Mouse (Mus musculus): Measurements from ENCODE around the gene Prm3.
"Not testable (repeated sequence)": the region's sequence is repeated elsewhere in the genome, so short reads cannot be mapped to it uniquely, and the experiment has no call there.

Gene Prm3

DNA sequence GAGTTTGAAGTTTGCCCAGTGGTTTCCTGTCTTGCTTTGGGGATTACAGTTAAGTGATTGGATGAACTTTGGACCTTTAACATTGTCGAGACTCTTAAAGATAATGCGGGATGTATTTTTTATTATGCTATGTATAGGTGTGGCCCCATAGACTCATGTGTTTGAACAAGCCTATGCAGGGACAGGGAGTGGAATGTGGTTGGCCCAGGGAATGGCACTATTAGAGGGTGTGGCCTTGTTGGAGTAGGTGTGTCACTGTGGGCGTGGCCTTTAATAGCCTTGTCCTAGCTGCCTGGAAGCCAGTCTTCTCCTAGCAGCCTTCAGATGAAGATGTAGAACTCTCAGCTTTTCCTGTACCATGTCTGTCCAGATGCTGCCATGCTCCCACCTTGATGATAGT, 11.7 kb upstream of the Prm3 start:
- DNase-seq (ENCODE audit: low read depth, low spot score) = not testable (repeated sequence)

DNA sequence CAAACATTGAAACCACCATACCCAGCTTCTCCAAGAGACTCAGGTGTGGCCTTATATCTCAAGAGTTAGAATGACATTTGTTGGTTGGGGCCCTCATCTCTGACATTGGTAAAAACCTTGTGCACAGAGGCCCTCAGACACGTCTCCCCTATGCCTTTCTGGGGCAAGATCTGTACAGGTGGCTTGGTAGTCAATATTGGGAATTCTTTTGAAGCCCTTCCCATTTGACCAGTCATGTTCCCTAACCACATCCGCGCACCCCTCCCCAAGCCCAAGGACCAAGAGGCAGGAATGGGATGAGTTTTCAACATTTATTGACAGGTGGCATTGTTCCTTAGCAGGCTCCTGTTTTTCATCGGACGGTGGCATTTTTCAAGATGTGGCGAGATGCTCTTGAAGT, 5.3 kb upstream of the Prm3 start, which contains the start of gene Prm2:
Gene Prm2, minus strand, starts transcription at position 101 of the 400 bp plus-strand sequence.
- no peak for DNase-seq (ENCODE audit: low read depth, low spot score)

DNA sequence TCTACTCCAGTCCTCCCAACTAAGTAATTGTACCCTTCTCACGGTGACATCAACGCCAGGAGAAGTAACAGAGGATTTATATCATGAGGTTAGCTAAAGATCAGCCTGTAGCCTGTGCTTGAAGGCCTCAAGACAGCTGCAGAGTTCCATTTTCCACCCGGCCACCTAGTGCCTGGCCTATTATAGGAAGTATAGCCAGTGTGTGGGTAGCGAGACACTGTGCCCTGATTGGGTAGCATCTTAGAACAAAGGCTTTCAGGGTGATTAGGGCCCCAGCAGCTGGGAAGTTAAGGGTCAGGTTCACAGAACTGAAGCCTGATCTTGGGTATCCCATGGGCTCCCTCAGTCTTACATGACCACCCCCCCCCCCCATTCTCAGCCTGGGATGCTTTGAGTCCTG, 1.8 kb downstream of the Prm3 start:
- DNase-seq (ENCODE audit: low read depth, low spot score) = no peak

DNA sequence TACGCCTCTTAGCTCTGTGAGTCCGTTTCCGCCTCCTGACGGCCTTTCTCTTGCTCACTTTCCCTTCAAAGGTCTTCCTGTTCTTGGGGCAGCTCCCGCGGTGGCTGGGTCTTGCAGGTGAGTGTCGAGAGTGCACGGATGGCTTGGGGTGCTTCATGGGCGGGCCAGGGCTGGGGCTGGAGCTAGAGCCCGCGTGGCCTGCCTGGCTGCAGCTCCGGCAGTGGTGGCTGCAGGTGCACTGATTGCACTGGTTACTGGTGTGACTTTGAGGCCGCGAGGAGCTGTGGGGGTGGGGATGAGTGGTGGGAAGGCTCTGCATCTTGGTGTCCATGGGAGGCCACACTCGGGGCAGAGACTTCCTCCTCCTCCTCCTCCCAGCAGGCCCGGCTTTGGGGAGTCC, 2.4 kb downstream of the Prm3 start, which contains the start of gene Tnp2:
Gene Tnp2, minus strand, starts transcription at position 390 of the 400 bp plus-strand sequence.
- no peak for DNase-seq (ENCODE audit: low read depth, low spot score)

DNA sequence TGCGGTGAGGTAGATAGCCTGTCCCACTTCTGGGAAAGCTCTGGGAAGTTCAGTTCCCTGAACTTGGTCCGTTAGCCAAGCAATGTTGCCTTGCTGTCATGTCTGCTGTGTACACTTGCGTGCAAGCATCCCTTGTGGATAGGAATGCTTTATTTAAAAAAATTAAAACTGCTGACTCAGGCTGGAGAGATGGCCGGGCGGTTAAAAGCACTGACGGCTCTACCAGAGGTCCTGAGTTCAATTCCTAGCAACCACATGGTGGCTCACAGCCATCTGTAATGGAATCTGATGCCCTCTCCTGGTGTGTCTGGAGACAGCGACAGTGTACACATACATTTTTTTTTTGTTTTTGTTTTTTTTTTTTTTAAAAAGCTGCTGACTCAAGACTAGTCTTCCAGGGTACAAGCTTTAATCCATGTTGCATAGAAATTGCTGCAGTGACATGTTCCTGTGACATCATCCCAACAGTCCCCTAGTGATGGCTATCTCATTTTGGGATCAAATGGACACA, 3.1 kb downstream of the Prm3 start:
- no peak for DNase-seq (ENCODE audit: low read depth, low spot score)

DNA sequence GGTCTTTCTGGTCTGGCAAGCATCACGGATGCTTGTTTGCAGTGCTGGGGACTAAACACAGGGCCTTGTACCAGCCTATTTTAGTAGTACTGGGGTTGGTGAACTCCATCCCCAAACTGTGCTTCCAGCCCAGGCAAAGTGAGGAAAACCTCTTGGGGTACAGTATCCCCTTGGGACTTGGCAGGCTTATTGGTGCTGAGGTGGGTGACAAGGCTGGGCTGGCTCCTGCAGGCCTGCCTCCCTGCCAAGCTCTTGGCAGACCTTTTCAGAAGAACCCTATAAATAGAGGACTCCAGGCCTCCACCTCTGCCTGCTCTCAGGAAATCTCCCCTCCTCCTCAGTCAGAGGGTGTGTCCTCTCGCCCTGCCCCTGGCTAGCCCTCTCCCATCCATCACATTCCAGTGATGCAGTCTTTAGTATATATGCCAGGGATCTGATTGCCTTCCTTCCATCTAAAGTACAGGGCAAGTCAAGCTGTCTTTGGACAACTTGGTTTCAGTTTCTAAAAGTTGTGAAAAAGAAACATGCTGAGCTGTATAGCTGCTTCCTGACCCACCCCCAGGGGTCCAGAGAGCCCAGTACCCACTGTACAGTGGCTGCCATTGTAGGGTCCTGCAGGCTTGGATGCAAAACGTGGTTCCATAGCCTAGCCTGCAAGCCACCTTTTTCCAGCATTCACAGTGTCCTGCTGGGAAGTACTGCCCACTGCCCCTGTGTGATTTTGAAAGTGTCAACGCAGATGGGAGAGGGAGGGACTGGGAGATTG, 3.7 kb downstream of the Prm3 start:
- no peak for DNase-seq (ENCODE audit: low read depth, low spot score)

DNA sequence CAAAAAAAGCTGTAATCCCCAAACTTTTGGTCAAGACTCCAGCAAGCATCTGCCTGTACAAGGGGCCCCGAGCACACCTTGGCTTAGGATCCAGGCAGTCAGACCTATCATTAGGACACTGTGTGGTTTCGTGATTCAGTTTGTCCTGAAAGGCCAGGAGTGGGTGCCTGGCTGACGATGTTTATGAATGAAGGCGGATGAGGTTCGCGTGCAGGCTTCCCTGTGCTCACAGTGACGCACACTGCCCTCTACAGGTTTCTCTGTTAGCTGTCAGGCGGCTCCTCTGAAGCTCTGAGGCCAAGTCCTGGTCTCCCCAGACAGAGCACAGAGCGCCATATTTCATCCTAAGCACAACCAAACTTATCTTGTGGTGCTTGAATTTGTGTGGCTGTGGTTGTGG, 4.4 kb downstream of the Prm3 start:
- peak; percentile 76 for DNase-seq (ENCODE audit: low read depth, low spot score)

DNA sequence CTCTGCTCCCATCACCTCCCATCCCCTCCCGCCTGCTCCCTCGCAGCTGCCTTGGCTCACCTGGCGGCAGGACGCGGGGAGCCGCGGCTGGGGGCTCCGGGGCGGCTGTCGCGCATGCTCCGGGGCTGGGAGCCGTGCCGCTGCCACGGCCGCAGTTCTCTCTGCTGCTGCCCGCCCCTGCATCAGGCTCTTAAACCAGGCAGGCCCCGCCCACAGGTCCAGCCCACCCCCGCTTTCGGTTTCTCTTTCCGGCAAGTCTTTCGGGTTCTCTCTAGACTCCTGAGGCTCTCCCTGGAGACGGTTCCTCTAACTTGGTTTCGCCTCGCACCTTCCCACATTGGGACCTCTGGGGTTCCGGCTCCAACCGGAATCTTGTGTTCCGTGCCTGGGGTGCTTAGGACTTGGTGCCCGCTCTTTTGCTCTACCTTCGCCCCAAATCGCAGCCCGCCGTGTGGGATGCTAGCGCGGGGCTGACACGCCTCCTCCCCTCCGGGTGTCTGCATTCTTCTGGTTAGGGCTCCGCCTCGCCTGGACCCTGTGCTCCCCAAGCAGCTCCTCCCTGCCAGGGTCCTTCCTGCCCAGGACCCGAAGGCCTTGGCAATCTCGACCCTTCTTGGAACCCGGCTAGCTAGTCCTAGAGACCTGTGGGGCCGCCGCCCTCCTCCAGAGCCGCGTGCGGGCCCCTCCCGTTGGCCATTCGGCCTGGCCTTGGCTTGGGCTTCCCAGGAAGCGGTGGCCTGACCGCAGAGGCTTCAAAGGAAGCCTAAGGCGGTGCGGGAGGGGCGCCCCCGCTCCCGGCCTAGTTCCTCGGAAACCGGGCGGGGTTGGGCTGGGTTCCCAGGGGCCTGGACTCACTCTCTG, 5.1 kb downstream of the Prm3 start, which contains the start of gene Socs1:
Gene Socs1, minus strand, starts transcription at position 166 of the 861 bp plus-strand sequence.
- DNase-seq (ENCODE audit: low read depth, low spot score) = peak; percentile 63

DNA sequence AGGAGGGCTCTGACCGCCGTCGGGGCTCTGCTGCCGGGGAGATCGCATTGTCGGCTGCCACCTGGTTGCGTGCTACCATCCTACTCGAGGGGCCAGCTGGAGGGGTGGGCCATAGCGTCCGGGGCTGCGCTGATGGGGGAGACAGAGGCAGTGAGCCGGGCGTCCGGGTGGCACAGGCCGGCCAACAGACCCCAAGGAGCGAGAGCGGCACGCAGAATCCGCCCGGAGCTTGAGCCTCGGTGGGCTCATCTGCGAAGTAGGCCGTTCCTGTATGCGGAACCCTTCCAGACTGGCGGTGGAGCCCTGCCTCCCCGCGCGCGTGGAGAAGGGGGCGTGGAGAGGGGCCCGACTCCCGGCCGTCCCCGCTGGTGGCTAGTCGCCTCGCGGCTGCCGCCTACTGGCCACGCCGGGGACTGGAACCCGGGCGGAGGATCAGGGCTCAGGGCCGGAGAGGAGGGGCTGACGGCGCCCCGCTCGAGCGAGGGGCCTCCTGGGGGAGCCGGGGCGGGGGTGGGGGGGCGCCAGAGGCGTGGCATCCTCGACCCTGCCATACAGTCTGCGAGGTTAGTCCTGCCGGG, 5.8 kb downstream of the Prm3 start:
- DNase-seq (ENCODE audit: low read depth, low spot score) = peak; percentile 86

DNA sequence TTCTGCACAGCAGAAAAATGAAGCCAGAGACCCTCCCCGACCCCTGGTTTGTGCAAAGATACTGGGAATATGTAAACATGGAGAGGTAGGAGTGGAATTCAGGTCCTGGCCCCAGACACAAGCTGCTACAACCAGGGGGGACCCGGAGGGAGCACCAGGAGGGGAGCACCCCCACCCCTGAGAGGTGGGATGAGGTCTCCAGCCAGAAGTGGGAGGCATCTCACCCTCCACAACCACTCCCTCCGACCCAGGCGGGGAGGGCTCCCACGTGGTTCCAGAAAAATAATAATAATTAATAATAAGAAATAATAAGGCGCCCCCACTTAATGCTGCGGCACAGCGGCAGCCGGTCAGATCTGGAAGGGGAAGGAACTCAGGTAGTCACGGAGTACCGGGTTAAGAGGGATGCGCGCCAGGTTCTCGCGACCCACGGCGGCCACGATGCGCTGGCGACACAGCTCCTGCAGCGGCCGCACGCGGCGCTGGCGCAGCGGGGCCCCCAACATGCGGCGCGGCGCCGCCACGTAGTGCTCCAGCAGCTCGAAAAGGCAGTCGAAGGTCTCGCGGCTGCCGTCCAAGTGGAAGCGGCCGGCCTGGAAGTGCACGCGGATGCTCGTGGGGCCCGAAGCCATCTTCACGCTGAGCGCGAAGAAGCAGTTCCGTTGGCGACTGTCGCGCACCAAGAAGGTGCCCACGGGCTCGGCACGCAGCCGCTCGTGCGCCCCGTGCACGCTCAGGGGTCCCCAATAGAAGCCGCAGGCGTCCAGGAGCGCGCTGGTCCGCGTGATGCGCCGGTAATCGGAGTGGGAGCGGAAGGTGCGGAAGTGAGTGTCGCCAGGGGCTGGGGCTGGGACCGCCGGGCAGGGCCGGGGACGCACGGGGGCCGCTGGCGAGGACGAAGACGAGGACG, 6.6 kb downstream of the Prm3 start:
- peak; percentile 27 for DNase-seq (ENCODE audit: low read depth, low spot score)

DNA sequence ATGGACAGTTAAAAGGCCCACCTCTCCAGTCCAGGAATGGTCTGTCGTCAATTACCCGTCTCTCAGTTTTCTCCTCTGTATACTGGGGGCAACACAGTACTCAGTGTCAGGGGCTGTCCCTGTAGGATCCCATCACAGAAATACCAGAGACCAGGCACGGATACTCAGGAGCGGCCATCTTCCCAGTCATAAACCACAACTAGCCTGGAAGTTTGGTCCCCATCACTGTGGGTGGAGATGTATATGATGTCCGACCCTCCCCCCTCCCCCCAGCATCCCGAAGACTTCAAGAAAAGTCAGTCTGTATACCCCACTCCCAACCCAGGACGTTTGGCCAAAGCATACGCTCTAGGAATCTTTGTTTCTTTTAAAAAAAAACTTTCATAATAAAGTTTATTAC, 7.3 kb downstream of the Prm3 start:
- no peak for DNase-seq (ENCODE audit: low read depth, low spot score)

DNA sequence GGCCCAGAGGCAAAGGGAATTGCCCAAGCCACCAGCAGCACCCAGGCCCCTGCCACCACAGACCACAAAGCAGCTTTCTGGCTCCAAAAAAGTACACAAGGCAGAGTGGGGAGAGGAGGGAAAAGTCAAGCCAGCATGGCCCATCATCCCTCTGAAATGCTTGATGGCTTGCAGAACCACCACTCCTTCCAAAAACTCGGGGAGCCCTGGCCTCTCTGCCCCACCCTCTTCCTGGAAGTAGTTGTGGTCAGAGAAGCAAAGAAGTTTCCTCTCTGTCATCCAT, 7.6 kb downstream of the Prm3 start:
- DNase-seq (ENCODE audit: low read depth, low spot score) = no peak

DNA sequence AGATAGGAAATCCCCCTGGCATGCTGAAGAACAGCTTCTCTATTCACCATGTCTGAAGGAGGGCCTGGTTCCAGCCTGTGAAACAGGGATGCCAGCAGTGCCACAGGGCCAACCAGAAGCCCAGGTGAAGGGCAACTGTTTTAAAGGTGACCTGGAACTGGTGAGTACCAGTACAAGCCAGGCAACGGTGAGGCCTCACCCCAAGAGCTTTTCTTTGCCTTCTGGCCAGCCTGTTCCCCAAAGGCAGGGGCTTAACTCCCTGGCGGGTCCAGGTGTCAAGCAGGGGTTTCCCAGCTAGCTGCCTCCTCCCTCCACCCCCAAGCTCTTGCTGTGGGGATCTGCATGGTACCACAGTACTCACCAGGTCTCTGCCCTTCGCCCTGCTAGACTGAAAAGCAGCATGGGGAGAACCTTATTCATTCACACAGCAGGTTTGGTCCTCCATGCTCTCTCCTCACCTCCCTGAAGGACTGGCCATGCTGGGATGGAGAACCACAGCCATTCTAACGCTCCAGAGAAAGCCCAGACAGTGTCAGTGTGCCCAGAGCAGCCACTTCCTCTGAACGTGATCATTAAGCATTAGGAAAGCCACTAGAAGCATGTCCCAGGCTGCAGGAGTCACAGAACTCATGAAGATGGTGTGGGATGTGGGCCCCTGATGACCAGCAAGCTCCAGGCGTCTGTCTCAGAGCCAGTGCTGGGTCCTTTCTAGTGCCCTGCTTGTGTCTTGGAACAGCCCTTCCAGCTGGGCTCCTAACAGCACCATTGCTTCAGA, 8.2 kb downstream of the Prm3 start:
- DNase-seq (ENCODE audit: low read depth, low spot score) = no peak

DNA sequence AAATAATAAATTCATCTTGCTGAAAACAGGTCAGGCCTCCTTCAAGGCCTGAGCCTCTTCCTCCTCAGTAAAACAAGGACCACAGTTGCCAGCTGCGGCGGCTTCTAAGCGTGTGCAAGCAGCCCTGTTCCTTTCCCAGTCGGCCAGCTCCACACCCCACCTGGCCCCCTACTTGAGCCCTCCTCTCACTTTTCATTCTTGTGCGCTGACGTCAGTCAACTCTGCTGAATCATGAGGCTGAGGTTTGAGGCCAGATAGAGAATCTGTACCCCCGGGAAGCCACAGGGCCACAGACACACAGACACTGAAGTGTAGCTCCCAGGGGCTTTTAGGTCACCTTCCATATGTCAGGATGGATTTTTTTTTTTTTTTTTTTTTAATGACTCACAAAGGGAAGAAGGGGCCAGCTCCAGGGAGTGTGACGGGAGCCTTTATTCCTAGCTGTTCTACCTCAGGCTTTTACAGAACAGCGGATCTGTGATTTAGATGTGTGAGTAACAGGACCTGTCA, 8.8 kb downstream of the Prm3 start:
- DNase-seq (ENCODE audit: low read depth, low spot score) = no peak

DNA sequence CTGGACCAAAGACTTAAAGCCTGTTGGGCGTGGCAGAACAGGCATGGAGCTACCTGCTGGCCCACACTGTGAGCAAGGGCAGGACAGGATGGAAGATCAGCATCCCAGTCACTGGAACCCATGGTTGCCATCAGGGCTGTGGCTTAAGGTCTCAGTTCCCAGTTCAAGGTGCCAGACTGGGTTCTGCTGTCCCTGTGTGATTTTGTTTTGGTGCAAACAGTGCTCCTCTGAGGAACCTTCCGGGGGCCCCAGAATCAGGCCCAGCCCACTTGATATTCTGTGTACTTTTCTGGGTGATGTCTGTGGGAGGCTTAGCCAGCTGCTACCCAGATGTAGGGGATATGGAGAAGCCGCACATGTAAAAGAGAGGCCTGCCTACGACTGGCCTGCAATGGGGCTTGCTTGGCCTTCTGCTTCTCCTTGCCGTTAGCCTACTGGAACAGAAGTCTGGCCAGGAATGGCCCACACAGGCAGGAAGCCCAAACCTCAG, 10.0 kb downstream of the Prm3 start:
- DNase-seq (ENCODE audit: low read depth, low spot score) = no peak

DNA sequence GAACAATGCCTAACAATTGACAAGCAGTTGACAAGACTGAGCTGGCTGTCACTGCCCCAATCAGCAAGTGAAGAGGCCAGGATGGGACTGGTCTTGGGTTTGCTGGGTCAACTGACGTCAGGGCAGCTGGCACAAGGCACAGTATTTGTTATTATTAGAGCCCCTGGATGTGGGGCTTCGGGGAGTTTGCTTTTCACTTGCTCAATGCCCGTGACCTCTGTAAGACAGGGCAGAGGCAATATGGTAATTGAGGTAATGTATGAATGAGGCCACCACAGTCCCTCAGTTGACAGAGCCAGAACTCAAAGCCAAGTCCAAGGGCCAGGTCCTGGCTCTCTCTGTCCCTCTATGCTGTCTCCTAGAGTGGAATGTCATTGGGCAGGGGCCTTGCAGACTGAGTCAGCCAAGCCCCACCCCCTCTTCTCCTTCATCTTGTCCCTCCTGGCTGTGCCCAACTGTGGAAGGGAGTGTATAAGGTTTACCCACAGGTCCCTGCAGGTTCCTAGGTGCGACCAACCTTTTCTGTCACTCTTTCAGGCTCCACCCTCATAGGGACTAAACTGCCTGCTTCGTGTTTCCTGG, 13.0 kb downstream of the Prm3 start:
- no peak for DNase-seq (ENCODE audit: low read depth, low spot score)

DNA sequence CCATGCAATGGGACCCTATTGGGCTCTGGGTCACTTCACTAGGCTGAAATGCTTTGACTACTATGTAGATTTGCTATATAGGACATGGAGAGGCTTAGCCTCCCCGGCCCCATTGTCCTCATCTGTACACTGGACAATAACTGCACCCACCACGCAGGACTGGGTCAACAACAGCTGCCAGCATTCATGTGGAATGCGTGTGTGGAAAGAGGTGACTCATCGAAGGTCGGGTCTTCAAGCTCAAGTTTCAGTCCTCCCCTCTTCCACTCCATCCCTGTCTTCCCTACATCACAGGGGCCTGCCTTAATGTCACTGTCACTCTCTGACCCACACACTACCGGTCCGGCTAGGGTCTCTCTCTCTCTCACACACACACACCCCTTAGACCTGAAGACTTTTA, 14.4 kb downstream of the Prm3 start:
- DNase-seq (ENCODE audit: low read depth, low spot score) = no peak

DNA sequence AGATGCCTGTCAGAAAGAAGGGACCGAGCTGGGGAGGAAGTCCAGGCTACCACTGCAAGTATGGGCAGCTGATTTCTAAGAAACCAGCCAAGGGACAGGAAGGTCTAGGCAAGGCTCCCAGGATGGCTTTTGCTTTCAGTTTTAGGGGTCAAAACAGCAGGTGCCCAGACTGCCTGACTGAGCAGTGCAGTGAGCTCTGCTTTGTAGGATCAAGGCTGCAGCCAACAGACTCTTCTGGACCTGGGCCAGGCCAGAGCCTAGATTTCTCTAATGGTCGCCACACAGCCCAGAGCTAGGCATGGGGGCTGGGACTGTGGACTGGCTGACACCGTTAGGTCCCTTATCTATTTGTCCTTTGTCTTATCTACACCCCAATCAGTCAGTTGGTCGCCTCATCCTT, 16.0 kb downstream of the Prm3 start:
- no peak for DNase-seq (ENCODE audit: low read depth, low spot score)

DNA sequence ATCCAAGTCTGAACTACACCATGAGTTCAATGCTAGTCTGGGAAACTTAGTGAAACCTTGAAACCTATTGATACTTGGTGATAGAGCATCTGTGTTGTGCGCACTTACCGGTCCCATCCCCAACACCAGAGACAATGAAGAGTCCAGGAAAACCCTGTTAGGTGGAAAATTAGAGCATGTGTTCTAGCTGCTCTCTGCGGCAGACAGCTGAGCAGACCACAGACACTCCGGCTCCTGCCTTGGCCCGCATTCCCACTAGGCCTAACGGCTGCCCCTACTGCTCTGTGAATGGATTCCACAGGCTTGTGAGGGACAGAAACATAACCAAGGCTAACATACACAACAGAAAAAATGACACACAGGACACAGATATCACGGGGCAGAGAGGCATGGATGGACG, 17.2 kb downstream of the Prm3 start:
- no peak for DNase-seq (ENCODE audit: low read depth, low spot score)

Measured in retina, postnatal 7 days (tissue).